Mouse (Mus musculus) bone marrow, adult 2 months (tissue): ENCODE data around the gene Diexf. TPM values are rescaled to one million over a fixed set of nuclear protein-coding genes. Genes with fewer than 3 reads are reported as not detected.

Experiments used
- H3K27ac ChIP-seq: fragments of 200-500 bp; 2 replicates; pipeline ENCODE4 v1.5.1; 2012; ENCODE audit warnings: low read depth, mild to moderate bottlenecking, control low read depth, inconsistent platforms, low read length; ENCODE audit not compliant: control insufficient read depth, poor library complexity, insufficient read depth
- H3K4me1 ChIP-seq: fragments of 200-500 bp; 2 replicates; pipeline ENCODE4 v1.6.1; 2011; ENCODE audit warnings: low read length; ENCODE audit not compliant: control insufficient read depth, insufficient read depth
- H3K4me3 ChIP-seq: fragments of 200-500 bp; replicated peaks from 2 replicates; pipeline ENCODE3; 2011; ENCODE audit warnings: mild to moderate bottlenecking, low read depth, low read length, control low read depth; ENCODE audit not compliant: control insufficient read depth
- CTCF ChIP-seq: fragments of 200-500 bp; IDR thresholded peaks from 2 replicates; pipeline ENCODE4 v1.5.1; 2011; ENCODE audit warnings: low read length, control low read depth; ENCODE audit not compliant: control insufficient read depth, insufficient read depth
- POLR2A ChIP-seq: fragments of 200-500 bp; IDR thresholded peaks from 2 replicates; pipeline ENCODE4 v1.6.1; 2011; ENCODE audit warnings: low read depth, mild to moderate bottlenecking, control low read depth, low read length, borderline replicate concordance; ENCODE audit not compliant: control insufficient read depth
- WGBS: fragments of 180-500 bp; shearing (Covaris S2); methylation state at CpG from one replicate; pipeline ENCODE4 v1.1.7; 2018; 5-methylcytosine and 5-hydroxymethylcytosine counted together
- polyA plus RNA-seq: library from polyadenylated mRNA; stranded (reverse); fragments of >200 nt; gene quantifications from 2 replicates; pipeline ENCODE4 v1.2.4, GENCODE M21; 2011; ENCODE audit warnings: low replicate concordance; ENCODE audit not compliant: missing spikeins, insufficient read depth, insufficient read length

The Diexf gene
- polyA plus RNA-seq, 1 experiment, result 6.4 TPM

DNA sequence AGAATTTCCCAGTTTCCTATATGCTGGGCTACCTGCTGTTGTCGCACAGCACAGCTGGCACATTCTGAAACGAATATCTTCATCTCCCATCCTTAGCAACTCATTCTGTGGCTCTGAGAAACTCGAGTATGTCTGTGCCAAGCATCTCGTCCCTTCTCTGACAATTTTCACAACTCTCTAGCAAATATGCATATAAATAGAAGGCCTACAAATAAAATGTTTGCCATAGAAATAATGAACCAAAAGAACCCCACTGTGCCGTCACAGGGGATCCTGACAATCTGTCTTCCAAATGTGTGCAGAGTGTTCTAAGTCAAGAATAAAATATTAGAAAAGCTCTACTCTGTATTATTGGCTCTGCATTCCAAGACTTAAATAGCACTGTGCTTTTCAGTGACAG lies 70.5 kb downstream of the Diexf start:
- Histone ChIP-seq H3K4me3 (no peak overlapping the region), H3K27ac (no peak overlapping the region), H3K4me1 (no peaks in the 10 kb centered on the region)
- TF ChIP-seq CTCF (no peak), POLR2A (no peak)
- 75% methylated on average over 5 of the region's 5 CpGs for WGBS

DNA sequence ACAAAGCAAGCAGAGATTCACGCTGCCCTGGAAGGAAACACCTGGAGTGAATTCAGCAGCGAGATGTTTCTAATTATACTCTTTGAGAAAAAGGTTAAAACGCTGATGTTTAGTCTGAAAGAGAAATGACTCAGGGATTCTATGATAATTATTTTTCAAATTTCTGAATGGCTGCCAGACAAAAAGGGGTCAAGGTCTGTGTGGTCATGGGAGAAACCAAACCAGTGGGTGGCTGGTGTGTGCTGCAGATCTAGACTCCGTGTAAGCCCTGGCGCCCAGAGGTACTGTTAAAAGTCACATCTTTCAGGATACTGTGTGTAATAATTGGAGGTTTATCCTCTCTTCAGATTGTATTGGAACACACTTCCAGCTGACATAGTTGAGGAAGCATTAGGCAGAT lies 75.7 kb downstream of the Diexf start:
- 38% methylated on average over 5 of the region's 5 CpGs for WGBS
- Histone ChIP-seq H3K4me1 (no peaks in the 10 kb centered on the region), H3K27ac (no peak overlapping the region), H3K4me3 (no peak overlapping the region)
- no peak for TF ChIP-seq CTCF
- no peak for TF ChIP-seq POLR2A

DNA sequence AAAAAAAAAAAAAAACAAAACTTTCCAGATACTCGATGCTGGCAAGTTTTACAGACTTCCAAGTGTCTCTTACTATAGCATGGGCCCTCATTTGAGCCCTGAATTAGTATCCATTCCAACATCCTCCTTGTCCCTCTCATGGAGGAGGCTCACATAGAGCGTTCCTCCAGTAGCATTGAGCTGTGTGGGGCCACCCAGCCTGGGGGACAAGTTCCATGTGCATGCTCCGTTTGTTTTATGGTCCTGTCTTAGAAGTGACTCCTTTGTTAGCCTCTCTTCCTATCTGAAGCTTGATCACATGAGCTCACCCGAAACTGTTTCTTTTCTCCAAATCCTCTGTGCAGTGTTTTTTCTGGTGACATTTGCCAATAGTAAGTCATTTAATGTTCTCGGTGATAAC lies 77.0 kb downstream of the Diexf start:
- Histone ChIP-seq H3K4me3 (no peak overlapping the region), H3K4me1 (no peaks in the 10 kb centered on the region), H3K27ac (no peak overlapping the region)
- TF ChIP-seq CTCF, result no peak
- TF ChIP-seq POLR2A, result no peak
- WGBS, result 67% methylated on average over 5 of the region's 5 CpGs

DNA sequence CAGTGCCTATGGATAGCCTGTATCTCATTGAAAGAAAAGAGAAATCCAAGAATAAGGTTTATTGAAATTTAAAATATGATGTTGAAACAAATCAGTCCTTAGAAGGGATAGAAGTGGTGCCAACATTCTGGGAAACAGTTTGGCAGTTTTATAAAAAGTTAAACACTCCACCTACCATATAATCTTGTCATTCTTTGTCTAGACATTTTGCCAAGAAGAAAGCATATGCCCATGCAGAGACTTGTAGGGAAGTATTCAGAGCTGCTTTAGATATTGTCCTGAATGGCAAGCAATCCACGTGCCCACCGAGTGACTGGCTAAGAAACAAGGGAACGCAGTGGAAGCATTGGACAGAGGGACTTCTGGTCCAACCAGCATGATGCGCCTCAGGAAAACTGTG lies 82.5 kb downstream of the Diexf start:
- no peak for TF ChIP-seq POLR2A
- TF ChIP-seq CTCF, result no peak
- no peak overlapping the region for H3K4me3 ChIP-seq
- H3K27ac ChIP-seq, result no peak overlapping the region
- H3K4me1 ChIP-seq, result no peaks in the 10 kb centered on the region
- WGBS, result 79% methylated on average over 4 of the region's 4 CpGs

DNA sequence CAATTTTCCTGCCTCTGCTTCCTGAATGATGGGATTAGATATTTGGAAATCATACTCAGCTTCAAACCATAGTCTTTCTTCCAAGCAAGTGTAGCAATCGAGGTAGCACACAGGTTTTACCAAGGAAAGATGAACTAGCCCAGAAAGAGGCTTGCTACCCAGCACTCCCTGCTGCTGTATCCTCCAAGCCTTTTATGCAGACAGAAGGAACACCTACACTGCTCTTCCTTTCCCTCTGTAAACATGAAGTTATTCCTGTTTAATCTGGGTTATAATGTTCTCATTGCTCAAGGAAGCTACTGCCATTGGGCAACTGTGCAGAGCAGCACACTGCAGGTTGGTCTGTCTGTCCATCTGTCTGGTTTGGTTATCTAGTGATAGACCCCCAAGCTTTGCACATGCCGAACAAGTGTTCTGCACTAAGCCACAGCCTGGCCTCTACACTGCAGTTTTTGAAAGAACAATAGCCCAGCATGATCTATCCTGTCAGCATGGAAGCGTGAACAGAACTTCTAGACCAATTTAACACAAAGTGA lies 87.2 kb downstream of the Diexf start:
- H3K27ac ChIP-seq, result no peak overlapping the region

More for the DNA sequence above, 87.2 kb downstream of the Diexf start:
- 62% methylated on average over 3 of the region's 3 CpGs for WGBS
- no peaks in the 10 kb centered on the region for H3K4me1 ChIP-seq
- no peak overlapping the region for H3K4me3 ChIP-seq
- TF ChIP-seq POLR2A (no peak), CTCF (no peak)

Other genes with a start within 250 kb of the Diexf start
- gene Syt14, start 94.5 kb downstream of the Diexf start, polyA plus RNA-seq, result 2.1 and 2.2 TPM in 2 replicates
- not detected in 2 replicates for gene Irf6, start 22.8 kb upstream of the Diexf start, polyA plus RNA-seq
- gene A130010J15Rik, start 37.8 kb upstream of the Diexf start, polyA plus RNA-seq, result 1.8 and 2.8 TPM in 2 replicates
- gene Traf3ip3, start 71.4 kb upstream of the Diexf start, polyA plus RNA-seq, result 43.9 and 119 TPM in 2 replicates
- gene Lamb3, start 77.4 kb upstream of the Diexf start, polyA plus RNA-seq, result 0.82 and 1.0 TPM in 2 replicates
- gene Hsd11b1, start 133.8 kb upstream of the Diexf start, polyA plus RNA-seq, result 8.3 and 20.6 TPM in 2 replicates
- gene G0s2, start 142.9 kb upstream of the Diexf start, polyA plus RNA-seq, result 9.5 and 23.6 TPM in 2 replicates
- not detected in 2 replicates for gene Camk1g, start 240.0 kb upstream of the Diexf start, polyA plus RNA-seq